Mouse (Mus musculus) cortical plate, adult 2 months (tissue): ENCODE data around the gene Brd4.
A peak's percentile ranks its signal among the peaks of the same experiment; 100 is the strongest.

Experiments used
- CTCF ChIP-seq: fragments of 200-500 bp; IDR thresholded peaks from 2 replicates; pipeline ENCODE4 v1.5.1; 2011; ENCODE audit warnings: mild to moderate bottlenecking, control low read depth, low read length; ENCODE audit not compliant: insufficient read depth; ENCODE audit errors: extremely low read depth
- POLR2A ChIP-seq: fragments of 200-500 bp; IDR thresholded peaks from 2 replicates; pipeline ENCODE4 v1.6.1; 2011; ENCODE audit warnings: mild to moderate bottlenecking, low read length, control low read depth; ENCODE audit not compliant: insufficient read depth; ENCODE audit errors: extremely low read depth

GRCm38 (mm10) chr17:32320597-32321389 is 36.3 kb upstream of the Brd4 start, which contains the start of gene Akap8:
- TF ChIP-seq CTCF (no peak), POLR2A (peak; percentile 98)
